Mouse (Mus musculus) forebrain, embryonic 16.5 days (tissue): ENCODE measurements at regions not wholly inside any gene's neighbourhood (a gene's known extent, or its start where the extent isn't known, plus 50 kb on each side); places are given as distances from the start of the nearest gene placed in this dataset.

Experiments used
- ATAC-seq: fragments of 200-750 bp; cut with Nextera tagmentation; 2 replicates; pipeline ENCODE4 v1.8.0; 2017; ENCODE audit warnings: mild to moderate bottlenecking, moderate library complexity
- H3K27ac ChIP-seq: fragments of 300-500 bp; sonication (generic); 2 replicates; pipeline ENCODE4 v1.5.1; 2014; ENCODE audit warnings: low read length, control low read depth
- H3K27me3 ChIP-seq: fragments of 300-500 bp; sonication (generic); replicated peaks from 2 replicates; pipeline ENCODE4 v1.6.1; 2014; ENCODE audit warnings: low read length; ENCODE audit not compliant: control insufficient read depth, insufficient read depth
- H3K36me3 ChIP-seq: fragments of 300-500 bp; sonication (generic); 2 replicates; pipeline ENCODE4 v1.6.1; 2014; ENCODE audit not compliant: control insufficient read depth, insufficient read depth
- H3K4me1 ChIP-seq: fragments of 300-500 bp; sonication (generic); replicated peaks from 2 replicates; pipeline ENCODE4 v1.6.1; 2014; ENCODE audit warnings: low read length; ENCODE audit not compliant: control insufficient read depth, insufficient read depth
- H3K4me2 ChIP-seq: fragments of 300-500 bp; sonication (generic); 2 replicates; pipeline ENCODE4 v1.6.1; 2014; ENCODE audit warnings: mild to moderate bottlenecking, low read length, control low read depth
- H3K4me3 ChIP-seq: fragments of 300-500 bp; sonication (generic); replicated peaks from 2 replicates; pipeline ENCODE4 v1.5.1; 2014; ENCODE audit warnings: mild to moderate bottlenecking, low read length, control low read depth
- H3K9ac ChIP-seq: fragments of 300-500 bp; sonication (generic); replicated peaks from 2 replicates; pipeline ENCODE4 v1.6.1; 2014; ENCODE audit warnings: low read depth, low read length, control low read depth
- H3K9me3 ChIP-seq: fragments of 300-500 bp; sonication (generic); 2 replicates; pipeline ENCODE4 v1.6.1; 2016; ENCODE audit warnings: low read length; ENCODE audit not compliant: control insufficient read depth
- WGBS: fragments of 180-500 bp; shearing (Covaris S2); extraction: QIAGEN DNeasy Blood & Tissue Kit; methylation state at CpG from one replicate; pipeline ENCODE4 v1.1.7; 2014; 5-methylcytosine and 5-hydroxymethylcytosine counted together

GRCm38 (mm10) chr17:9765680-9766250 lies 96.2 kb upstream of the Pabpc6 start:
- Histone ChIP-seq H3K4me3 (no peak overlapping the region), H3K27ac (peak overlapping the region; percentile 13), H3K36me3 (no peaks in the 10 kb centered on the region), H3K27me3 (no peaks in the 10 kb centered on the region), H3K4me2 (no peak overlapping the region), H3K9ac (no peak overlapping the region), H3K9me3 (no peaks in the 10 kb centered on the region), H3K4me1 (peaks cover 30% of the 10 kb centered on the region)
- no peak for ATAC-seq
- WGBS: 42% methylated on average over 5 of the region's 5 CpGs

GRCm38 (mm10) chr17:9764701-9765359 lies 95.3 kb upstream of the Pabpc6 start:
- under 1% methylated on average over 22 of the region's 22 CpGs for WGBS
- peak; percentile 90 for ATAC-seq
- Histone ChIP-seq H3K27me3 (no peaks in the 10 kb centered on the region), H3K36me3 (no peaks in the 10 kb centered on the region), H3K4me2 (peak overlapping the region; percentile 67), H3K27ac (peak overlapping the region; percentile 72), H3K4me1 (peaks cover 36% of the 10 kb centered on the region), H3K4me3 (peak overlapping the region; percentile 46), H3K9me3 (no peaks in the 10 kb centered on the region), H3K9ac (peak overlapping the region; percentile 43)

- H3K36me3 ChIP-seq: no peaks in the 10 kb centered on the region
- peak; percentile 21; the same call in 1 of the 2 replicates for ATAC-seq
Measured at GRCm38 (mm10) chr17:9764041-9764606, 94.6 kb upstream of the Pabpc6 start.

GRCm38 (mm10) chr17:9763110-9763509 lies 93.6 kb upstream of the Pabpc6 start:
- ATAC-seq: no peak
- Histone ChIP-seq H3K27ac (peak overlapping the region; percentile 41; the same call in 1 of the 2 replicates), H3K9ac (no peak overlapping the region; the same call in 1 of the 2 replicates), H3K4me2 (peak overlapping the region; percentile 67), H3K9me3 (no peaks in the 10 kb centered on the region), H3K27me3 (no peaks in the 10 kb centered on the region), H3K4me3 (no peak overlapping the region), H3K36me3 (no peaks in the 10 kb centered on the region), H3K4me1 (peaks cover 45% of the 10 kb centered on the region)
- WGBS: 4% methylated on average over 9 of the region's 9 CpGs

More at GRCm38 (mm10) chr17:9764041-9764606, 94.6 kb upstream of the Pabpc6 start:
- 2% methylated on average over 8 of the region's 9 CpGs for WGBS
- H3K27ac ChIP-seq: peak overlapping the region; percentile 78
- H3K4me2 ChIP-seq: peak overlapping the region; percentile 67
- H3K9me3 ChIP-seq: no peaks in the 10 kb centered on the region
- peaks cover 41% of the 10 kb centered on the region for H3K4me1 ChIP-seq
- peak overlapping the region; percentile 27 for H3K4me3 ChIP-seq
- H3K9ac ChIP-seq: peak overlapping the region; percentile 35
- H3K27me3 ChIP-seq: no peaks in the 10 kb centered on the region

GRCm38 (mm10) chr17:9762436-9762835 lies 92.9 kb upstream of the Pabpc6 start:
- Histone ChIP-seq H3K4me1 (peaks cover 45% of the 10 kb centered on the region), H3K4me3 (no peak overlapping the region), H3K4me2 (no peak overlapping the region), H3K27ac (peak overlapping the region; percentile 45; the same call in 1 of the 2 replicates), H3K27me3 (no peaks in the 10 kb centered on the region), H3K9me3 (no peaks in the 10 kb centered on the region), H3K9ac (peak overlapping the region; percentile 15; the same call in 1 of the 2 replicates), H3K36me3 (no peaks in the 10 kb centered on the region)
- ATAC-seq: no peak
- 16% methylated on average over 7 of the region's 7 CpGs for WGBS

- H3K36me3 ChIP-seq: no peaks in the 10 kb centered on the region
- no peak overlapping the region for H3K4me3 ChIP-seq
- H3K27me3 ChIP-seq: no peaks in the 10 kb centered on the region
- WGBS: 91% methylated on average over 2 of the region's 2 CpGs
- no peak overlapping the region for H3K27ac ChIP-seq
- H3K4me1 ChIP-seq: peaks cover 45% of the 10 kb centered on the region
- no peak for ATAC-seq
- no peaks in the 10 kb centered on the region for H3K9me3 ChIP-seq
- no peak overlapping the region for H3K4me2 ChIP-seq
- H3K9ac ChIP-seq: no peak overlapping the region
Measured at GRCm38 (mm10) chr17:9760706-9761059, 91.2 kb upstream of the Pabpc6 start.

- Histone ChIP-seq H3K36me3 (no peaks in the 10 kb centered on the region), H3K9me3 (no peaks in the 10 kb centered on the region), H3K4me3 (no peak overlapping the region), H3K27me3 (no peaks in the 10 kb centered on the region), H3K4me2 (no peak overlapping the region), H3K4me1 (peaks cover 43% of the 10 kb centered on the region), H3K9ac (no peak overlapping the region), H3K27ac (peak overlapping the region; percentile 50)
- WGBS: 37% methylated on average over 8 of the region's 8 CpGs
- ATAC-seq: no peak
Measured at GRCm38 (mm10) chr17:9760026-9760705, 90.6 kb upstream of the Pabpc6 start.

- WGBS: 9% methylated on average over 7 of the region's 7 CpGs
- ATAC-seq: no peak
- Histone ChIP-seq H3K9me3 (no peaks in the 10 kb centered on the region), H3K4me1 (peaks cover 40% of the 10 kb centered on the region), H3K4me3 (no peak overlapping the region), H3K9ac (no peak overlapping the region), H3K27ac (peak overlapping the region; percentile 77), H3K27me3 (no peaks in the 10 kb centered on the region), H3K4me2 (0 out of 2 replicates have a peak overlapping the region, but pooled peaks have one; percentile 9), H3K36me3 (no peaks in the 10 kb centered on the region)
Measured at GRCm38 (mm10) chr17:9759421-9759852, 89.9 kb upstream of the Pabpc6 start.

GRCm38 (mm10) chr17:9757725-9758251 lies 88.3 kb upstream of the Pabpc6 start:
- 91% methylated on average over 4 of the region's 4 CpGs for WGBS
- no peak for ATAC-seq

More at GRCm38 (mm10) chr17:9757725-9758251, 88.3 kb upstream of the Pabpc6 start:
- Histone ChIP-seq H3K9ac (no peak overlapping the region), H3K27ac (no peak overlapping the region), H3K36me3 (no peaks in the 10 kb centered on the region), H3K27me3 (no peaks in the 10 kb centered on the region), H3K4me1 (peaks cover 25% of the 10 kb centered on the region), H3K4me3 (no peak overlapping the region), H3K4me2 (no peak overlapping the region), H3K9me3 (no peaks in the 10 kb centered on the region)
